Mouse (Mus musculus) thymus, adult 2 months (tissue): ENCODE measurements around the gene Fat4. TPM values are rescaled to one million over a fixed set of nuclear protein-coding genes. Genes with fewer than 3 reads are reported as not detected.

Experiments
- DNase-seq: peaks from one replicate; pipeline ENCODE4 v3.0.0; 2021
- H3K27ac ChIP-seq: fragments of 200-500 bp; 2 replicates; pipeline ENCODE4 v1.5.1; 2012; ENCODE audit warnings: low read length, control low read depth; ENCODE audit not compliant: control insufficient read depth, insufficient read depth
- H3K27me3 ChIP-seq: fragments of 200-500 bp; 2 replicates; pipeline ENCODE4 v1.6.1; 2012; ENCODE audit warnings: mild to moderate bottlenecking, low read length, moderate library complexity, mixed read lengths; ENCODE audit not compliant: control insufficient read depth, insufficient read depth
- H3K36me3 ChIP-seq: fragments of 200-500 bp; 2 replicates; pipeline ENCODE4 v1.6.1; 2012; ENCODE audit warnings: mild to moderate bottlenecking, low read length, moderate library complexity; ENCODE audit not compliant: control insufficient read depth, insufficient read depth
- H3K4me1 ChIP-seq: fragments of 200-500 bp; replicated peaks from 2 replicates; pipeline ENCODE4 v1.6.1; 2012; ENCODE audit warnings: low read length; ENCODE audit not compliant: control insufficient read depth, insufficient read depth
- H3K4me3 ChIP-seq: fragments of 200-500 bp; 2 replicates; pipeline ENCODE4 v1.5.1; 2012; ENCODE audit warnings: mild to moderate bottlenecking, low read length, control low read depth, moderate library complexity; ENCODE audit not compliant: control insufficient read depth, insufficient read depth
- CTCF ChIP-seq: fragments of 200-500 bp; IDR thresholded peaks from 2 replicates; pipeline ENCODE4 v1.5.1; 2012; ENCODE audit warnings: mild to moderate bottlenecking, control low read depth, low read length, moderate library complexity, borderline replicate concordance; ENCODE audit not compliant: control insufficient read depth, poor library complexity, insufficient read depth; ENCODE audit errors: extremely low read depth
- POLR2A ChIP-seq: fragments of 200-500 bp; IDR thresholded peaks from 2 replicates; pipeline ENCODE4 v1.6.1; 2012; ENCODE audit warnings: mild to moderate bottlenecking, low read length, control low read depth, moderate library complexity; ENCODE audit not compliant: control insufficient read depth, poor library complexity, insufficient read depth; ENCODE audit errors: extremely low read depth
- WGBS: fragments of 180-500 bp; shearing (Covaris S2); methylation state at CpG from one replicate; pipeline ENCODE4 v1.1.7; 2018; 5-methylcytosine and 5-hydroxymethylcytosine counted together
- polyA plus RNA-seq: library from polyadenylated mRNA; depleted of rRNA; stranded (reverse); fragments of >200 nt; gene quantifications from 2 replicates; pipeline ENCODE4 v1.2.3, GENCODE M21; 2012

Fat4 gene
- polyA plus RNA-seq, 1 experiment: 1.1 TPM

DNA sequence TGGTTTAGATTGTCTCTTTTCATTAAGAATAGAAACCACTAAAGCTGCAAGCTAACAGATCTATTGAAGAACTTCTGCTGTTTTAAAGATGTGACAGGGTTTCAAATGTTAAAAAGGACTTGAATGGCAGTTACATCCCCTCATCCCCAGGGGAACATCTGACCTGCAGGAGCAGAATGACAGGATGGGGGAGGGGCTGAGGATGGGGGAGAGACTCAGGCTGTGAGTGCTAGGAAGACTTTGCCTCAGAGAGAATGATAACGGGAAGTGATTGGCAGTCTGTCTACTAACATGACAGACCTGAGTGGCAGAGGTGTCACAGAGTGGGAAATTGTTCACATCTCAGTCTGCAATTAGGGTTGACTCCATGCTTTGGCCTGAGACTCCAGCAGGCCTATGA is 14.1 kb downstream of the Fat4 start:
- TF ChIP-seq CTCF (no peak), POLR2A (no peak)
- Histone ChIP-seq H3K4me1 (no peaks in the 10 kb centered on the region), H3K4me3 (no peak overlapping the region), H3K27me3 (no peaks in the 10 kb centered on the region), H3K36me3 (no peaks in the 10 kb centered on the region), H3K27ac (no peak overlapping the region)
- no peak for DNase-seq
- WGBS: 55% methylated on average over 1 of the region's 1 CpGs

DNA sequence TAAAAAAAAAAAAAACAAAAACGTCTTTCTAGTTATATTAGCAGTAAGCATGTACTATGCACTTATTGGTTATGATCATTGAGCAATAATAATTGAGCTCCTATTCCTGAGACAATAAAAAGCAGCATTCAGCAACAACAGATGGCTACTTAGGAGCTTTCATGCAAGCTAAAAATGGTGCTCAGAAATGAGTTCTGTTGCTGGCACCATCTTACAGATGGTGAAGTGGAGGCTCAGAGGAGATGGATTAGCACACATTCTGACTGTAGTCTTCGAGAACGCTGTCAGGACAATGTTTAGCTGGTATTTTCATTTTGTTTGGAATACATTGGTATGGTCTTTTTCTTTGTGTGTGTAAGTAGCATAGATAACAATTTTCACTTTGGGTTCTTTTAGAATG is 20.1 kb downstream of the Fat4 start:
- H3K27me3 ChIP-seq: no peaks in the 10 kb centered on the region; the same call in 1 of the 2 replicates
- WGBS: 80% methylated on average over 3 of the region's 3 CpGs
- H3K27ac ChIP-seq: no peak overlapping the region
- DNase-seq: no peak
- no peak for TF ChIP-seq CTCF
- TF ChIP-seq POLR2A: no peak
- H3K36me3 ChIP-seq: no peaks in the 10 kb centered on the region
- H3K4me3 ChIP-seq: no peak overlapping the region
- H3K4me1 ChIP-seq: no peaks in the 10 kb centered on the region

DNA sequence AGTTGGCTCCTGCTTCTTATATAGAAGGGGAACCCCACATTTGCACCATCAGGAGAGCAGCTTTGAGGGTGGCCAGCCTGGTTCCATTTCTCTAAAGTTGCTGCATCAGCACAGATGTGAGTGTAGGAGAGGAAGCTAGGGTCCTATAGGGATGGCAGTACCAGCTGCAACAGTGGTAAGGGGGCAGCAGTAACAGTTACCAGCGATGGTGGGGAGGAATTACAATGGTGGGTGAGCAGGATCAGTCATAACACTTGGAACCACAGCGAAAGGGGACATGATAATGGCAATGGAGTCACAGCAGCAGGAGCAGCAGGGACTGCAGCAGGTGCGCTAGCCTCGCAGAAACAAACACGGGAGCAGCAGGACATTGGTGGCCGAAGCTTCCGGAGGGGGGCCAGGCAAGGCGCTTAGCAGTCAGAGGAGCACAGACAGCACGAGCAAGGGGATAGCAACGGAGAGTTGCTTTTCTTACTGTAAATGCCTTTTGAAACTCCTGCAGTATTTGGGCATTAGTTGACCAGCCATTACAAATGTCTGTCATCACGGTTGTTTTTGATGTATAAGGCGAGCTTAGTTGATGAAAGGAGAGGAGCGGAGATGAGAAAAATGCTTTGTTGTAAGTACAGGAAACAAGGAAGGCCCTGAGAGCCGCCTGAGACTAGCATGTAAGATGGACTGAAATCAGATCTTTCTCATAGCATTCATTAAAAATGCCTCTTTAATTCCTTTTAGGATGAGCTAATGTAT is 21.1 kb downstream of the Fat4 start:
- H3K4me3 ChIP-seq: no peak overlapping the region
- no peak for TF ChIP-seq POLR2A
- no peak for TF ChIP-seq CTCF
- no peaks in the 10 kb centered on the region for H3K4me1 ChIP-seq
- WGBS: 64% methylated on average over 14 of the region's 14 CpGs
- no peaks in the 10 kb centered on the region; the same call in 1 of the 2 replicates for H3K27me3 ChIP-seq
- no peaks in the 10 kb centered on the region for H3K36me3 ChIP-seq
- no peak for DNase-seq
- H3K27ac ChIP-seq: no peak overlapping the region

DNA sequence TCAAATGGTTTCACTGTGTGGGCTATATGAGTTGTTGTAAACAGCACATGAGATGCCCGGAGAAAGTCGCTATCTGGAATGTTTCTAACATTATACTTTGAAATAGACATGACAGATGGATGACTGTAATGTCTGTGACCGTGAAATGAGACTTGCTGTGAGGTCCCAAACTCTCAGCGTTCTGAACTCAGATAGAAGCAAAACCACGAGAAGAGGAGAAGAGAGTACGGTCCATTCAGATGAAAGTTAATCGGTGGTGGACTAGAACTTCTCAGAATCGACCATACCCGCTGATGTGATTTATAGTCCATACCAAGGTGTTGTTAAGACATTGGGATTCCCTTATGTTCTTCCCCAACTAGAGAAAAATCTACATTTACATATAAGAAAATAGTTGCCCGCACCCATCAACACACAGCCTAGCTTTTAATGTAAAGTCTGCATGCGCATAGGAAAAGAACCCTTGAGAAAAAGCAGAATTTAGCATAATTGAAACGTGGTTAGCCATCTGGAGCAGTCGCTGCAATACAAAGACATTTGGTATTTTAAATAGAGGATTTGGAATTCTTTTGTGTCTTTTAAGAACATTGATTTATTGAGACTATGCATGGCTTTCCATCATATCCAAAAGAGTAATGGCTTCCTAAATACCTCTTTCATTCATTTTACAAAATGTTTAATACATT is 21.8 kb downstream of the Fat4 start:
- H3K4me3 ChIP-seq: no peak overlapping the region
- DNase-seq: no peak
- WGBS: 91% methylated on average over 13 of the region's 13 CpGs
- no peaks in the 10 kb centered on the region for H3K4me1 ChIP-seq
- no peaks in the 10 kb centered on the region for H3K36me3 ChIP-seq
- no peaks in the 10 kb centered on the region; the same call in 1 of the 2 replicates for H3K27me3 ChIP-seq
- TF ChIP-seq POLR2A (no peak), CTCF (no peak)
- no peak overlapping the region for H3K27ac ChIP-seq

DNA sequence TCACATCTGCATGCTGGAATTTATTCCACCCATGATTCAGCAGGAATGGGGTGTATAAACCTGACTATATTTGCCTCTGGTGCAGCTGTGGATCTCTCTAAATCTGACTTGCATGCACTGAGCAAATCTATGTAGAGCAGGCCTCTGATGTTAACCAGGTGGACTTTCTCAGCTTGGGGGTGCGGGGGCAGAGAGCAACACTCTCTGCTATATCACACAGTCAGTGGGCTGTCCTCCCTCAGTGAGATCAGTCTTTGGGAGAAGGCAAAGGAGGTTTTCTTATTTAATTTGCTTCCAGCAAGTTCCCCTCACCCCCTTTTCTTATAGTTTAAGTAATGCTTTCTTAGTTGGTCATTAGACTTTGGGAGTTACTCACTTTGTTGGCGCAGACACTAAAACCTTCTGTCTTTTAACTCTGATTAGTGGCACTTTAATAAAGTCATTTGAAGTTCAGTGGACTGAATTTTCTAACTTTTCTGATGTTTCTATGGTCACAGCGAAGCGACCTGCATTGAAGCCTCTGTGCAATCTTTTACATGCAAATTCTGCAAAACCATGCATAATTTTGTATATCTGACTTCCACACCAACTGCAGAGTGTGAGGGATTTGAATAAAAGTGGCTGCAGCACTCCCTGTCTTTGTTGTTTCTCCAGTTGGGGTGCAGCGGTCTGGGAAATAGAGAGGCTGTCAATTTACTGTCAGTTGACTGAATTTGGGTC is 26.2 kb downstream of the Fat4 start:
- 95% methylated on average over 5 of the region's 5 CpGs for WGBS
- H3K36me3 ChIP-seq: no peaks in the 10 kb centered on the region
- TF ChIP-seq CTCF: no peak
- TF ChIP-seq POLR2A: no peak

DNA sequence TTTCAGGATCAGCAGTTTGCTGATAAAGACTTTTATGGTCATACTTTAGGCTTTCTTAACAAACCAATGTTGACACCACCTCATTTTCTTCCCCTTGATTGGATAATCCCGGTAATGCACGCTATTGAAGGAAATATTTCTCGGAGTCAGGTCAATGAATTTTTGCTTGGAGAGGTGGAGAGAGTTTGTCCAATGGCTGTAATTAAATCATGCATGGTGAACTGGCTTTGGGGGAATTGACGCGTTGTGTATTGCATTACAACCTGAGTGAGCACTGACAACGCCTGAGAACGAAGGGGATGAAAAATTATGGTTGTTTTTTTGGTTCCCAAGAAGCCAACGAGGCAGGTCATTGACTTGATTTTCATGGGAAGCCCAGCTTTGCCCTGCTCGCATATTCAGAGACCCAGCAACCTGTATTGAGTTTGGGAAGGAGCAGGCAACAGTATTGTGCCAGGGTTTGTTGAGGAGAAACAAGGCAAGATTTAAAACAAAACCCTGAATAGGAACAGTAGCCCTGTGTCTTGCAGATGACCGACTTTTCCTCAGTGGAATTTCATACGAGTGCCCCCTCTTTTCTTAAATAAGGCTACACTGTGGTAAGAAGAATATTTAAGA is 26.9 kb downstream of the Fat4 start:
- TF ChIP-seq POLR2A: no peak
- Histone ChIP-seq H3K36me3 (no peaks in the 10 kb centered on the region), H3K4me1 (no peaks in the 10 kb centered on the region), H3K27ac (no peak overlapping the region), H3K4me3 (no peak overlapping the region), H3K27me3 (no peaks in the 10 kb centered on the region)
- 88% methylated on average over 11 of the region's 11 CpGs for WGBS
- DNase-seq: no peak

More for the DNA sequence above, 26.2 kb downstream of the Fat4 start:
- Histone ChIP-seq H3K27me3 (no peaks in the 10 kb centered on the region), H3K27ac (no peak overlapping the region), H3K4me1 (no peaks in the 10 kb centered on the region), H3K4me3 (no peak overlapping the region)
- no peak for DNase-seq
